Mouse (Mus musculus): ENCODE measurements around the gene Rab11fip5. TPM values are rescaled to one million over a fixed set of nuclear protein-coding genes. Genes with fewer than 3 reads are reported as not detected.

The Rab11fip5 gene
- polyA plus RNA-seq, 1 experiment from 2014 or later = 42.3 TPM

DNA sequence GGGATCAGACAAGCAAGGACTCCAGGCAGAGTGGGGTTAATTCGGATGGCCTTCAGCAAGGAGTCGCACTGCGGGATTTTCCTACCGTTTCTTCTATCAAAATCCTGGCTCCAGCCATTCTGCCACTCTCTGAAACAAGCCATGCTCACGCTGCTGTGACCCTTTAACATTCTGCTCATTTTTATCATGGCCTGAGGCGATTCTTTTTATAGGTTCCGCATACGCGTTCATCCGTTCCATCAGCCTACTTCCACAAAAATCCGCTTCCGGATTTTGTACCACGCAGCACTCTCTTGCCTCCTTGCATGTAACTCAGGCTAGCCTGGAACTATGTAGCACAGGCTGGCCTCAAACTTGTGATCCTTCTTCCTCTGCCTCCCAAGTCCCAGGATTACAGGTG is 40.7 kb downstream of the Rab11fip5 start:
- Histone ChIP-seq H3K9ac (peak overlapping the region; percentile 77; the same call in 1 of the 2 replicates), H3K4me3 (peak overlapping the region; percentile 73), H3K4me1 (replicated peaks) (peaks cover 20% of the 10 kb centered on the region), H3K4me2 (peak overlapping the region; percentile 95), H3K36me3 (peaks cover 24% of the 10 kb centered on the region; the same call in 1 of the 2 replicates), H3K27ac (peak overlapping the region; percentile 94), H3K9me3 (replicated peaks) (no peaks in the 10 kb centered on the region), H3K27me3 (no peaks in the 10 kb centered on the region)
- no peak for ATAC-seq (replicated peaks; ENCODE audit: insufficient number of reproducible peaks, insufficient read depth, low FRiP score, low read depth)
- 3% methylated on average over 13 of the region's 13 CpGs for WGBS

DNA sequence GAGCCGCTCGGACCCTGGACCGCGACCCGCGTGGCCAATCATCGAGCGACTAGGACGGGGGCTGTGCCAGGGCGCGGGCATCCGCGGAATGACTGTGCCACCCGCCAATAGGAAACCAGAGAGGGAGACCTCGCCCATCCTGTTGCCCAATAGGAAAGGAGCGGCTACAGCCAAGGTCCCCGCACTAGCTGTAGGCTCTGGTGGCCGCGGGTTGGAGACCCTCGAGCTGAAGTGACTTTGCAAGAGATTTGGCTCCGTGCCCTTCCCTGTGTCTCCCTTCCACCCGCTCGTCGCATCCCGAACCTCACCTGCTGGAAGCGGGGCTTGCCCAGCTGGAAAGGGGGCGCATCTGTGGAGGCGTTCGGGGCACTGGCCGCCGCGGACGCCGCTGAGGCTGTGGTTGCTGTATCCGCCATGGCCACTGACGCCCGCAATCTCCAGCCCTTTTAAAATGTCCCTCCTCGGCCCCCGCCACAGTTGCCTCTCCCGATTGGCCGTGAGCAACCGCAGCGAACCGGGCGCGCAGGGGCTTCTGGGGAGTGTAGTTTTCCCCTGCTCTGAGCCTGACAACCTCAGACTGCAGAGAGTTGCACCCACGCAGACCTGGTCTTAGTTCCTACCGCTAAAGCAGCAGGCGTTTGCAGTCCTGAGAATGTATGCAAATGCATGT is 41.3 kb downstream of the Rab11fip5 start, which contains the start of gene Sfxn5:
TSS of gene Sfxn5 (minus strand) at position 423 of the 670 bp plus-strand sequence.
- H3K4me3 ChIP-seq = peak within 1 kb of the TSS; percentile 73
- ATAC-seq (replicated peaks; ENCODE audit: insufficient number of reproducible peaks, insufficient read depth, low FRiP score, low read depth) = peak; percentile 97
- no peaks in the 10 kb centered on the region for H3K27me3 ChIP-seq
- peak within 1 kb of the TSS; percentile 94 for H3K27ac ChIP-seq
- no peaks in the 10 kb centered on the region for H3K9me3 ChIP-seq (replicated peaks)
- H3K4me1 ChIP-seq (replicated peaks) = peaks cover 20% of the 10 kb centered on the region
- peaks cover 24% of the 10 kb centered on the region; the same call in 1 of the 2 replicates for H3K36me3 ChIP-seq
- under 1% methylated on average over 48 of the region's 49 CpGs for WGBS
- peak within 1 kb of the TSS; percentile 95 for H3K4me2 ChIP-seq
- peak within 1 kb of the TSS; percentile 77 for H3K9ac ChIP-seq

DNA sequence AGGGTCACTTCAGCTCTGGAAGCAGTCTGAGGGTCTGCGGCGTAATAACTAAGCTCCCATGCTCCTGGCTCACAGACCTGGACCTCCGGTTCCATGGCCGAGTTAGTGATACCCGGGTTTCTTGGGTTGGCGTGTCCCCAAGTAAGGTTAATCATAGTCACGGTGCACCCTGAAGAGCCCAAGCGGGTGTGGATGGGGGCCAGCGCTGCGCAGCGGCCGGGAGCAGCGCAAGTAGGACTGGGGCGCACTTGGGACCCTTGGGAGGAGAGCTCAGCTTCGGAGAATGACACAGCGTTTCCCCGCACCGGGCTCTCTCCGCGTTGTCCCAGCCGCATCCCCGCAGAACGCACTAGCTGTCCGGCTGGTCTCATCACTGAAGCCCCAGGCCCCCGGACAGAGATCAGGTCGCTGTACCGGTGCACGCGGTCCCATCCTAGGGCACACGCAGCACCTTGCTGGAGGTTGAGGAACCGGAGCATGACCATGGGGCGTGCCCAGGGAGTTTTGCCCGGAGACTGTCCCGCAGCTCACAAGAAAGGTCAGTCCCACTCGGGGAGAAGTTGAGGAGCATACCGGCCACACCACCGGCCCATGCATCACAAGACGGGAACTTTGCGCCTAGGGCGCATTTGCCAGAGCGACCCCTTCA is 42.0 kb downstream of the Rab11fip5 start:
- under 1% methylated on average over 41 of the region's 41 CpGs for WGBS
- peak; percentile 2; the same call in 1 of the 2 replicates for ATAC-seq (replicated peaks; ENCODE audit: insufficient number of reproducible peaks, insufficient read depth, low FRiP score, low read depth)

DNA sequence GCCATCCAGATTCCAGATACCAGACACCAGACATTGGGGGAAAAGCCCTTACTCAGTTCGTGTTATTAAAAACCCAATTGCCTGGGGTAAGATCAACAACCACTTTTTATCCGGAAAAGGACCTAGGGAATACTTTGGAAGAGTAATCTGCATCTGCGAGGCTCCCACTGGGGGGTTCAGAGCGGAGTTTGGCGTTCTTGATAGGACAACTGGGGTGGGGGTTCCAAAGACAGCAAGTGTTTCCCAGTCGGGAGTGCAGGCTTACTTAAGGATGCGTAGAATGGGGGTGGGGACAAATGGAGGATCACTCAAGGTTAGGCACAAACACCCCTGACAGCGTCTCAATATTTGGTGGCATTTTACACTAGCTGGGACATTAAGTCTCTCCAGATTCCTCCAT is 42.7 kb downstream of the Rab11fip5 start:
- peak overlapping the region; percentile 95 for H3K4me2 ChIP-seq
- H3K27me3 ChIP-seq = no peaks in the 10 kb centered on the region
- peaks cover 11% of the 10 kb centered on the region; the same call in 1 of the 2 replicates for H3K36me3 ChIP-seq
- H3K9ac ChIP-seq = no peak overlapping the region
- no peak for ATAC-seq (replicated peaks; ENCODE audit: insufficient number of reproducible peaks, insufficient read depth, low FRiP score, low read depth)
- WGBS = 15% methylated on average over 8 of the region's 8 CpGs
- H3K9me3 ChIP-seq (replicated peaks) = no peaks in the 10 kb centered on the region
- no peak overlapping the region for H3K27ac ChIP-seq
- H3K4me1 ChIP-seq (replicated peaks) = peaks cover 20% of the 10 kb centered on the region
- peak overlapping the region; percentile 73; the same call in 1 of the 2 replicates for H3K4me3 ChIP-seq

More for the DNA sequence above, 42.0 kb downstream of the Rab11fip5 start:
- Histone ChIP-seq H3K27me3 (no peaks in the 10 kb centered on the region), H3K9me3 (replicated peaks) (no peaks in the 10 kb centered on the region), H3K36me3 (peaks cover 18% of the 10 kb centered on the region; the same call in 1 of the 2 replicates), H3K27ac (peak overlapping the region; percentile 94; the same call in 1 of the 2 replicates), H3K4me2 (peak overlapping the region; percentile 95), H3K9ac (peak overlapping the region; percentile 77), H3K4me1 (replicated peaks) (peaks cover 20% of the 10 kb centered on the region), H3K4me3 (peak overlapping the region; percentile 73)

DNA sequence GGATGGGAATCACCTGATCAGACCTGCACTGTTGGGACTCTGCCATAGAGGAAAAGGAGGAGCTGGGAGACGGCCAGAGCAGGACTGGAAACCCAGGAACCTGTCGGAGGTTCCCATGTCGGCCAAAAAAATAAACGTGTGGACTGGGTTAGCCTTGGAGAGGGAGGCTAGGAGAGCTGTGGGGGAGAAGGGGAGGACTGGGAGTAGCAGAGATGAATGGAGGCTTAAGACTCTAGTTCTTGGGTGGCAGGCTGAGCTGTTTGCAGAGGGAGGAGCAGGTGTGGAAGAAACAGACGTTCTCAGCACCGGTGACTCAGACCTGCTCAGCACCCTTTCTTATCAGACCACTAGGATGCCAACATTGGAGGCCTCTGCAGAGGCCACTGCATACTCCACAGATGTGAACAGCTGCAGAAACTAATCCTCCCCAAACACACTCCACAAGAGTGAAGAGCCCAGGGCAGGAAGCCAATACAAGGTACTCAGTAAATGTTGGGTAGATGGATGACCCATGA is 43.2 kb downstream of the Rab11fip5 start:
- 28% methylated on average over 6 of the region's 6 CpGs for WGBS

DNA sequence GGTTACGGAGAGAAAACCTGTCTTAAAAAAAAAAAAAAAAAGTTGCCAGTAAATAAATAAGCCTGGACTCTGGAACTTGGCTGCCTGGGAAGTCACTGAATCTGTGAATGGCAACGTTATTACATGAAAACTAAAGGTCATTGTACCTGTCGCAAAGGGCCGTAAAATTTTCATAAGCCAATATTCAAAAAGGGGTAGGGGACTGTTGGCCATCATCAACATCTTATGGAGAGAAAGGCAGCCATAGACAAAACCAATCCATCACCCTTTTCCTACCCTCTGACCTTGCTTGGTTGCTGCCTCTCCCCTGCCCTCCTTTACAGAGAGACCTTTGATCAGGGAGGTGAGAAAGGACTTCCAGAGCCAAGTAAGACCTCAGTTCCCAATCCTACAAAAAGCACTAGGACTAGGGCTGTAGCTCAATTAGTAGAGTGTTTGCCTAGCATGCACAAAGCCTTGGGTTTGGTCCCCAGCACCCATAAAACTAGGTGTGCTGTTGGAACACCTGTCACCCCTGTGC is 44.7 kb downstream of the Rab11fip5 start:
- Histone ChIP-seq H3K9ac (no peak overlapping the region), H3K27ac (no peak overlapping the region), H3K9me3 (replicated peaks) (no peaks in the 10 kb centered on the region), H3K4me3 (no peak overlapping the region), H3K4me1 (replicated peaks) (peaks cover 20% of the 10 kb centered on the region), H3K27me3 (no peaks in the 10 kb centered on the region), H3K4me2 (no peak overlapping the region), H3K36me3 (no peaks in the 10 kb centered on the region)
- no peak for ATAC-seq (replicated peaks; ENCODE audit: insufficient number of reproducible peaks, insufficient read depth, low FRiP score, low read depth)
- WGBS = 89% methylated on average over 4 of the region's 4 CpGs

More for the DNA sequence above, 43.2 kb downstream of the Rab11fip5 start:
- Histone ChIP-seq H3K4me2 (peak overlapping the region; percentile 95), H3K27ac (no peak overlapping the region), H3K4me1 (replicated peaks) (peaks cover 20% of the 10 kb centered on the region), H3K36me3 (peaks cover 6% of the 10 kb centered on the region; the same call in 1 of the 2 replicates), H3K4me3 (no peak overlapping the region), H3K27me3 (no peaks in the 10 kb centered on the region), H3K9ac (no peak overlapping the region), H3K9me3 (replicated peaks) (no peaks in the 10 kb centered on the region)
- ATAC-seq (replicated peaks; ENCODE audit: insufficient number of reproducible peaks, insufficient read depth, low FRiP score, low read depth) = no peak

DNA sequence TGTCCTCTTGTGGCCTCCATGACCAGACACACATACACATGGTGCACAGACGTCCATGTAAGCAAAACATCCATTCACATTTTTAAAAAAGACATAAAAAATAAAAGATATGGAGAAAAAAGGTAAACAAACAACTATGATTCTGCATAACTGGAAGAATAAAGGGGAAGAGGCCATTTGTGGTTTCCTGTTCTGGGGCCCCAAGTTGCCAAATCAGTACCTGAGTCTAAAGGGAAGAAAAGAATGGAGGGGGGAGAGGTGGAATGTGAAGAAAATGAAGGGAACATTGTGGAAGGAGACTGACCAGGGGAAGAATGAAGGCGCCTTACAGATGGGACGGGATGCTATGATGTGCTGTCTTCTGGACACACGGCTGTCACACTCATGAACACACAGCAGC is 47.9 kb downstream of the Rab11fip5 start:
- H3K4me1 ChIP-seq (replicated peaks) = peaks cover 4% of the 10 kb centered on the region
- no peak overlapping the region for H3K27ac ChIP-seq
- no peak overlapping the region for H3K4me2 ChIP-seq
- ATAC-seq (replicated peaks; ENCODE audit: insufficient number of reproducible peaks, insufficient read depth, low FRiP score, low read depth) = no peak
- no peak overlapping the region for H3K4me3 ChIP-seq
- no peak overlapping the region for H3K9ac ChIP-seq
- 76% methylated on average over 4 of the region's 4 CpGs for WGBS
- no peaks in the 10 kb centered on the region for H3K27me3 ChIP-seq
- H3K36me3 ChIP-seq = no peaks in the 10 kb centered on the region
- no peaks in the 10 kb centered on the region for H3K9me3 ChIP-seq (replicated peaks)

DNA sequence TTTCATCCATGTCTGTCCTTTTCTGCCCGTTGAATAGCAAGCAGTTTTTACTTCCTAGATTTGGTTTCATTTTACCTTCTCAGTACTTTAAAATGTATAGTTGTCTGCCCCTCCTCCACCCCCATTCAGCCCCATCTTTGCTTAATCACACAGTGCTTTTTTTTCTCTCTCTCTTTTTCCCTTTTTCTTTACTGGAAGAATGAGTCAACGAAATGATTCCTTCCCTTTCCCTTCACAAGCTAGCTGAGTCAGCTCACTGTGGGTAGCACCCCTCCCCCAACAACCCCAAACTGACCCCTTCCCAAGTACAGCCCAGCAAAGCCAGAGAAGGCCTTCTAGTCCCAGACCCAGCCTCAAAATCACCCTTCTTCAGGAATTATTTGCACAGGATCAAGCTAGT is 49.3 kb downstream of the Rab11fip5 start:
- Histone ChIP-seq H3K4me1 (replicated peaks) (no peaks in the 10 kb centered on the region), H3K27me3 (no peaks in the 10 kb centered on the region), H3K27ac (no peak overlapping the region), H3K4me2 (no peak overlapping the region), H3K9ac (no peak overlapping the region), H3K36me3 (no peaks in the 10 kb centered on the region), H3K9me3 (replicated peaks) (no peaks in the 10 kb centered on the region), H3K4me3 (no peak overlapping the region)
- ATAC-seq (replicated peaks; ENCODE audit: insufficient number of reproducible peaks, insufficient read depth, low FRiP score, low read depth) = no peak
- 39% methylated on average over 2 of the region's 2 CpGs for WGBS

DNA sequence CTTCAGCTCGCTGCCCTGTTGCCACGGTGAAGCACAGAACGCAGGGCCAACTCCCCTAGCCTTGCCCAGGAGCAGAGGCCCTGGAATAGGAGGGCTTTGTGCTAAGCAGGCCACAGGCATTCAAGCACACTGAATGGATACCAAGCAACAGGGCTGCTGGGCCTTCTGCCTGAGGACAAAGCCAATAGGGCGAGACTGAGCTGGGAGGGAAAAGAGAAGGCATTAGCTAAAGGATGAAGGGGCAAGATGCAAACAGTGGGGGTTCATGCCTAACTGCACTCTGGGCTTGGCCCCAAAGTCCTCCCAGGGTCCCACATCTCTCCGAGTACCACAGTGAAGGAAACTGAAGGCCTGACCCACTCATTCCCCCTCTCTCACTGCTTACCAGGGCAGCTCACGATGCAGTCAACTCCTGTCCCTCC is 54.0 kb downstream of the Rab11fip5 start:
- Histone ChIP-seq H3K4me1 (replicated peaks) (no peaks in the 10 kb centered on the region), H3K4me3 (no peak overlapping the region), H3K36me3 (no peaks in the 10 kb centered on the region), H3K27me3 (no peaks in the 10 kb centered on the region), H3K9me3 (replicated peaks) (no peaks in the 10 kb centered on the region), H3K9ac (no peak overlapping the region), H3K4me2 (no peak overlapping the region), H3K27ac (no peak overlapping the region)
- no peak for ATAC-seq (replicated peaks; ENCODE audit: insufficient number of reproducible peaks, insufficient read depth, low FRiP score, low read depth)
- 82% methylated on average over 6 of the region's 6 CpGs for WGBS

DNA sequence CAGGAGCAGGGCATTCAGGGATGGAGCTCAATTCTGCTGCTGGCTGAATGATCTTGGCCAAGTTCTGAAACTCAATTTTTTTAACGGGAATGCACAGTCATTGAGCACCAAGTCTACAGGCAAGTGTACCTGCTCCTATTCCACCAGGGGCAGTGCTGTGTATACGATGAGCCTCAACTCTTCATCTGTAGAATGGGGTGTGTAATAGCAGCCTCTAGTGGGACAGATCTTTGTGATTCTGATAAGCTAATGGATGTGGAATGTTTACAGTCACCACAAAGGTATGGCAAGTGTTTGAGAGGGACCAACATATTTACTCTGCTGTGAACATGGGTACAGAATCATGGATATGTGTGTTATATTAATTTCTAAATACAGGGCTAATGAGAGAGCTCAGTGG is 58.2 kb downstream of the Rab11fip5 start:
- 77% methylated on average over 2 of the region's 2 CpGs for whole genome bisulfite sequencing
- no peak for ATAC-seq (replicated peaks; ENCODE audit: insufficient number of reproducible peaks, insufficient read depth, low FRiP score, low read depth)
- Histone ChIP-seq H3K9me3 (replicated peaks) (no peaks in the 10 kb centered on the region), H3K36me3 (no peaks in the 10 kb centered on the region), H3K27ac (no peak overlapping the region), H3K4me1 (replicated peaks) (no peaks in the 10 kb centered on the region), H3K4me3 (no peak overlapping the region), H3K9ac (no peak overlapping the region), H3K27me3 (no peaks in the 10 kb centered on the region), H3K4me2 (no peak overlapping the region)

DNA sequence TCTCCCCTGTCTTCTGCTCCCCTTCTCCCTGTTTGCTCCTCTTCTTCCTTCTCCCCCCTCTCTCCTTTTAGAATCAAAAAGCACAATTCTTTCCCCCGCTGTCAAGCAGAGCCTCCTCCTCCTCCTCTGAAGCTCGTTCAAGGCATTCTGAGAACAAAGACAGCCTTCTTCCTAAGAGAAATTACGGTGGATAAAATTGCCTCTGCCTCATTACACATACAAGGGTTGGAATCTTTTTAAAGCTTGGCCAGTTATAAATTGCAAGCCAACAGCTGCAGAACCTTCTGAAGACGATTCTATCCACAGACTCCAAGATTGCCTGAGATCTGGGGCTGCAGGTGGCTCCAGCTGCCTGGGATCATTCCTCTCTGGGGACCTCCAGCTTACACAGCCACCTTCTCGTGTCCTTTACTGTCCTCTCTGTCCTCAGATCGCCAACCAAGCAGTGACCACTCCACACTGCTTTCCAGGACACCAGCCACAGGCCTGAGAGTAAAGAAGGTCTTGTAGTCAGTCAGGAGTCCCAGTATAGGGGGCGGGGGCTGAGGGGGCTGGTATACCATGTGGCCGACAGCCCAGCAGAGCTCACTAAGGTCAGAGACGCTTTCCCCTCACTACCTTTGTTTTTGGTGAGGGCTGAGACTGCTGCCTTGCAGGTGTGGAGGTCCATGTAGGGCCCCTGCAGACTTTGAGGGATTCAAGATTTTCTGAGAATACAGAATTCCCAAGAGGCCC is 60.2 kb downstream of the Rab11fip5 start:
- WGBS = 58% methylated on average over 9 of the region's 9 CpGs
- no peak for ATAC-seq (replicated peaks; ENCODE audit: insufficient number of reproducible peaks, insufficient read depth, low FRiP score, low read depth)
- Histone ChIP-seq H3K9me3 (replicated peaks) (no peaks in the 10 kb centered on the region), H3K27me3 (no peaks in the 10 kb centered on the region), H3K4me2 (no peak overlapping the region), H3K9ac (no peak overlapping the region), H3K4me3 (no peak overlapping the region), H3K36me3 (no peaks in the 10 kb centered on the region), H3K4me1 (replicated peaks) (no peaks in the 10 kb centered on the region), H3K27ac (no peak overlapping the region)

Measured in heart, embryonic 15.5 days (tissue).